8 mouse cellular contexts compared by ENCODE assay signal in the genomic region with DNA sequence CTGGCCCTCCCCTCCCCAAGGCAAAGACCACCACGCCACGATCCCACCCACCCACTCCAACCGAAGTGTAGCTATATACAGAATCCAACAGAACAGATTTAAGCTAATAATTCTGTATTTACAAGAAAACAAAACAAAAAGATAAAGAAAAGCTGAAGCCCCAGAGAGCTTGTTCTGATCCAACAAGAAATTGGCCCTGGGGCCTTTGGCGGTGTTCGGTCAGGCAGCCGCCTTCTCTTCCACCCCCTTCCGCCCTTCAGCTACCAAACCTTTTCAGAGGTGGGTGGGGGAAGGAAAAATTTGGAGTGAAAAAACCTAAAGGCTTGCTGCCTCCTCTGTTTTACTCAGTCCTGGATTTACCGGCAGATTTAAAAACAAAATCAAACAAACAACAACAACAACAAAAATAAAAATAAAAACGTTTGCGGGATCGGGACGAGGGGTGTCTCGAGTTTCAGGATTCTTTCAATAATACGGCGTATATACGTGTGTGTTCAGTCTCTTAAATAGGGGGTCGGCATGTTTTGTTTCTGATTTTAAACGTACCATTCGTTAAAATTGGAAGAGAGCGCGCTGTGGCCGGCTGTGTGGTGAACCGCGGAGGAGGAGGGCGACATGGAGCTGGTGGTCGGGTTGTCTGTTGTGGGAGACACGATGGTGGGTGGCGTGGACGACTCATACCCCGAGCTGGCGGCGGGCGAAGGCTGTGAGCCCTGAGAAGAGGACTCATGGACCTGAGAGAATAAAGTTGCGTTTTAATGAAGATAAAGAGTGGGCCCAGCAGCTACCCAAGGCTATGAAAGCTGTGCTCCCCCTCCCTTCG. TPM values are rescaled to one million over a fixed set of nuclear protein-coding genes. Genes with fewer than 3 reads are reported as not detected.
A peak's percentile ranks its signal among the peaks of the same experiment; 100 is the strongest.
DNase-seq lines count a peak whose midpoint lies in the region; ATAC-seq and TF ChIP-seq lines count a peak whose summit lies in the region.
"Had no signal": no experiment of that assay in that cellular context is flagged by ENCODE, and none has a peak within 500 bp of the region (broad histone marks: within the 10 kb centered on the region; RNA-seq: fewer than 3 reads in every experiment).

No protein-coding gene starts in this region.

- H3K27me3 ChIP-seq in E14TG2a.4 (ENCODE audit: insufficient read depth, low read length) = peaks cover 81% of the 10 kb centered on the region
- H3K27me3 ChIP-seq in forebrain, embryonic 12.5 days = peaks cover 38% of the 10 kb centered on the region
- H3K27me3 ChIP-seq in liver, embryonic 15.5 days = peaks cover 92% of the 10 kb centered on the region

- no peaks in the 10 kb centered on the region for H3K36me3 ChIP-seq in E14TG2a.4 (ENCODE audit: insufficient read depth, low read length)
- peaks cover 15% of the 10 kb centered on the region for H3K36me3 ChIP-seq in forebrain, embryonic 12.5 days (replicated peaks)
- no peaks in the 10 kb centered on the region for H3K36me3 ChIP-seq in liver, embryonic 15.5 days (replicated peaks)

- ATAC-seq in forebrain, embryonic 12.5 days (ENCODE audit: low FRiP score) = peak; percentile 6; the same call in 1 of the 2 replicates
- ATAC-seq in liver, embryonic 15.5 days (ENCODE audit: insufficient read depth) = no peak

- peak overlapping the region; percentile 62 for H3K4me3 ChIP-seq in E14TG2a.4 (replicated peaks; ENCODE audit: low read length)
- H3K4me3 ChIP-seq in forebrain, embryonic 12.5 days (replicated peaks) = peak overlapping the region; percentile 79
- peak overlapping the region; percentile 29; the same call in 1 of the 2 replicates for H3K4me3 ChIP-seq in liver, embryonic 15.5 days (replicated peaks)

- peak overlapping the region; percentile 97 for H3K27ac ChIP-seq in forebrain, embryonic 12.5 days
- H3K27ac ChIP-seq in liver, embryonic 15.5 days (replicated peaks) = no peak overlapping the region
- H3K27ac ChIP-seq: macrophage had no signal

- peak; percentile 64 for DNase-seq in ES-CJ7 (ENCODE audit: low read depth, low spot score)
- no peak for DNase-seq in T-cell, adult 2 months (ENCODE audit: low spot score)
- no peak for DNase-seq in adrenal gland, postnatal 25 days
- no peak for DNase-seq in thymus, postnatal 10 days (ENCODE audit: low spot score in 2 of 2)

- H3K9ac ChIP-seq in forebrain, embryonic 12.5 days = peak overlapping the region; percentile 94
- H3K9ac ChIP-seq in liver, embryonic 15.5 days = no peak overlapping the region

- peak overlapping the region; percentile 58 for H3K4me2 ChIP-seq in forebrain, embryonic 12.5 days
- no peak overlapping the region for H3K4me2 ChIP-seq in liver, embryonic 15.5 days

- no peaks in the 10 kb centered on the region for H3K9me3 ChIP-seq in E14TG2a.4 (ENCODE audit: low read length)
- no peaks in the 10 kb centered on the region for H3K9me3 ChIP-seq in forebrain, embryonic 12.5 days
- no peaks in the 10 kb centered on the region for H3K9me3 ChIP-seq in liver, embryonic 15.5 days (replicated peaks)

- WGBS in forebrain, embryonic 12.5 days = 2% methylated on average over 35 of the region's 35 CpGs
- WGBS in liver, embryonic 15.5 days (ENCODE audit: insufficient replicate concordance) = 1% methylated on average over 35 of the region's 35 CpGs

- H3K4me1 ChIP-seq in E14TG2a.4 (replicated peaks; ENCODE audit: low read depth, low read length) = peaks cover 26% of the 10 kb centered on the region
- peaks cover 14% of the 10 kb centered on the region for H3K4me1 ChIP-seq in forebrain, embryonic 12.5 days
- peaks cover 16% of the 10 kb centered on the region for H3K4me1 ChIP-seq in liver, embryonic 15.5 days (replicated peaks)

- no peak for TF ChIP-seq CTCF in E14TG2a.4 (conservative IDR thresholded peaks at IDR 0.05; ENCODE audit: low read length)

RNA-seq across cellular contexts. Expression of a gene that starts 1.0 kb away (rescaled TPM):
- polyA plus RNA-seq in forebrain, embryonic 12.5 days (2016; fragmentation: Nextera tagmentation; extraction: Ambion mirVana) = 56.4 and 60.5 TPM in 2 replicates
- polyA plus RNA-seq in liver, embryonic 15.5 days (2015; fragmentation: Nextera tagmentation; extraction: Ambion mirVana) = 0.06 TPM in 1 of 2 replicates, not detected in the other
- total RNA-seq in adrenal gland, postnatal 25 days (2021) = not detected in 2 replicates
- polyA plus RNA-seq: macrophage had no signal

RNA-seq across cellular contexts. Expression of a gene that starts 4.4 kb away (rescaled TPM):
- polyA plus RNA-seq in forebrain, embryonic 12.5 days (2016; fragmentation: Nextera tagmentation; extraction: Ambion mirVana) = 13.9 and 14.4 TPM in 2 replicates
- 0.03 TPM in 1 of 2 replicates, not detected in the other for polyA plus RNA-seq in liver, embryonic 15.5 days (2015; fragmentation: Nextera tagmentation; extraction: Ambion mirVana)
- total RNA-seq in adrenal gland, postnatal 25 days (2021) = not detected in 2 replicates
- polyA plus RNA-seq: macrophage had no signal

Comparison
In these comparisons a context has a peak if more than half of its experiments do, and no peak if none do; other contexts are left out.
1. H3K4me3 ChIP-seq: peak in every context shown above with its lines; median percentile 79 in forebrain, embryonic 12.5 days; 62 in E14TG2a.4; 29 in liver, embryonic 15.5 days.
2. RNA of a gene that starts 1.0 kb away (polyA plus RNA-seq): 56.4 to 60.5 TPM in forebrain, embryonic 12.5 days; 0.06 TPM in liver, embryonic 15.5 days; every median in the first group is over 10 times any median in the second.
3. RNA of a gene that starts 4.4 kb away (polyA plus RNA-seq): 13.9 to 14.4 TPM in forebrain, embryonic 12.5 days; 0.03 TPM in liver, embryonic 15.5 days; every median in the first group is over 10 times any median in the second.